Mouse (Mus musculus) kidney, postnatal 4 days (tissue): Measurements from ENCODE around the gene Fbn1.

ENCODE experiments used
- DNase-seq, 2 experiments: peaks; one replicate each; pipeline ENCODE4 v3.0.0; 2021; ENCODE audit warnings: mixed read lengths in 2 of 2

Gene Fbn1

DNA sequence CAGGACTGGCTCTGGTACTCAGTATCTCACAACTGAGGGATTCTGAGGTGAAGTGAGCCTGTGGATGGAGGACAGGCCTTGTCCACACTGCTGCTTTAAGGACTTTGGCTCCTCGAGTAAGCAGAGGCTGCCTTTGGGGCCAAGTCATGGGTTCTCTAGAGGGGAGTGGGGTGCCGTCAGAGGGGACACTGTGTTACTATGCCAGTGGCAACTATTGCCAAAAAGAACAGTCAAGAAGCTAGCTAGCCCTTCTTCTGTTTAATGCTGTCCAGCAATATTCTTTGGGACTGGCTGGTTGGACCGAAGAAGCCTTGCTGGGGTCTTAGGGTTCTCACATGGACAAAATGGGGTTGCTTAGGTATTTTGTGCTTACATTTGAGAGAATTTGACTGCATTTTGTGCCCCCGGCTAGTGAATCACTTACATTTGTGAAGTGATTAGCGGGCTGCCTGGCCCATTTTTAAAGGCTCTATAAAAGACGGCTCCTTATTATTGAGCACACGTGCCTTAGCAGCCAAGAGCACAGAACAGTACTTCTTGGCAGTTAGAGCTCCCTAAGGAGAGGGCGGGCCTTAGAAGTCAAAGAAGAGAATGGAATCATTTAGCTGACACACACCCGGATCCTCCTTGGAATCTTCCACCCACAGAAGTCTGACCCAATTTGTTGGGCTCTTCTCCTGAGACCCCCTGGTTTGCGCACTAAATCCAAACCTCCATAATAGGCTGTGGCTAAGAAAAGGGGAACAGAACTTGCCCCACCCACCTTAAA lies 217.4 kb downstream of the Fbn1 start:
- peak in 1 of 2 experiments; percentile 14 for DNase-seq

GRCm38 (mm10) chr2:125285777-125286176 lies 222.0 kb downstream of the Fbn1 start:
- DNase-seq: no peak

DNA sequence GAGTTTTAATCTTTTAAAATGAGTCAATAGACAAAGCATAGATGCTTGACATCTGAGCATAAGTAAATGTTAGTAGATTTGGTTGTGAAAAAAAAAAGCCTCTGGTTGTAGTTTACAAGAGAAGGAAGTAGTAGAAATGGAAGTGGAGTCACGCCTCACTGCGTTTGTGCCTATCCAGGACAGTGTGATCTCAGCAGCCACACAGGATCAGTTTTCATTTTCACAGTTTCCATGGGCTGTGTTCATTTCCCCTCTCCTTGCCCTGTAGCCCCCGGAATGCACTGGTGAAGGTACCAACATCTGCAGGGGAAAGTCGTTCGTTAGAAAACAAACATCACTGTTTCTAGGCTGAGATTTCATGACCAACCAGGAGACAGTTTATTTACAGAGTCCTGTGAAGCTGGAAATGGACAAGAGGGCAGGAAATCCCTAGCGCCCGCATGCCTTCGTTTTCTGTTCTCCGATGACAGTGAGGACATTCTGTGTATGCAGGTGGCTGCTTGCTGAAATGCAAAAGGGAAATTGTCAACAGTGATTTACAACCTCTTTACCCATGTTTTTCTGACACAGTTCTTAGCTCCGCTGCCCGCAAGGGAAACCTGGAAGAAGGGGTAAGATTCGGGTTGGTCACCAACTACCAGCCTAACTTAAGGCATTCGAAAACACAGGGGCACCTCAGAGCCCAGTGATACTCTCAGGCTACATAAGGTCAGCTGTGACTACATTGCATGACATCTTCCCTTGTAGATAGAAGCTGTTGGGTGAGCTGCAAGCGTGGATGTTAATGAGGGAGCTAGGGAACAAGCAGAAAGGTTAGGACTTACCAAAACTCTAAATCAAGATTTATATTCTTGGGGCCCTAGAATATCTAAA lies 225.2 kb downstream of the Fbn1 start:
- DNase-seq: peak in 1 of 2 experiments; percentile 17

DNA sequence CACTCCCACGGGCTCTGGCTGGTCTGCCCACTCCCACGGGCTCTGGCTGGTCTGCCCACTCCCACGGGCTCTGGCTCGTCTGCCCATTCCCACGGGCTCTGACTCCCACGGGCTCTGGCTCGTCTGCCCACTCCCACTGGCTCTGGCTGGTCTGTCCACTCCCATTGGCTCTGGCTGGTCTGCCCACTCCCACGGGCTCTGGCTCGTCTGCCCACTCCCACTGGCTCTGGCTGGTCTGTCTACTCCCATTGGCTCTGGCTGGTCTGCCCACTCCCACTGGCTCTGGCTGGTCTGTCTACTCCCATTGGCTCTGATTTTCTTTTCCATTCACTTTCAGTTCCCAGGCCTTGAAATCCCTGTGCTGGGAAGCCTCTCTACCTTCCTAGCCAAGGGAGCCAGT lies 227.8 kb downstream of the Fbn1 start:
- DNase-seq: peak in 1 of 2 experiments; percentile 8

- DNase-seq: no peak
These were observed 229.3 kb downstream of the Fbn1 start for GRCm38 (mm10) chr2:125278474-125278873.

- DNase-seq: no peak
These were observed 231.1 kb downstream of the Fbn1 start for GRCm38 (mm10) chr2:125276692-125277091.

- DNase-seq: no peak
These were observed 232.2 kb downstream of the Fbn1 start for GRCm38 (mm10) chr2:125275617-125276016.

DNA sequence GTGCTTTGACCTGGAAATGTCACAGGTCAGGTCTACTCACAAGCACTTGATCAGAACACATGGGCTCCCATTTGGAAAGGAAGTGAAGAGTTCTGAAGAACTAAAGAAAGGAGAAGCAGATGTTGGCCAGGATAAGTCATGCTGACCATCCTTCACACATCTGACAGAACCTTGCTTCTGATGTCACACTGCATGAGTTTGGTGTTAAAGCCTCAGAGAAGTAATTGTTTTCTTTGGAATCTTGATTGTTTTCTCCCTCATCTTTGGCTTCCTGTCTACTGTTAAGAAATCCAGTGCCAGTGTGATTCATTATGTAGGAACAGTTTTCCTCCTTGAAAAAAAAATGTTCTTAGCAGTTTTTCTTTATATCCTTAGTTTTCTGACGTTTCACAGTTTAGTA lies 238.9 kb downstream of the Fbn1 start:
- no peak for DNase-seq

DNA sequence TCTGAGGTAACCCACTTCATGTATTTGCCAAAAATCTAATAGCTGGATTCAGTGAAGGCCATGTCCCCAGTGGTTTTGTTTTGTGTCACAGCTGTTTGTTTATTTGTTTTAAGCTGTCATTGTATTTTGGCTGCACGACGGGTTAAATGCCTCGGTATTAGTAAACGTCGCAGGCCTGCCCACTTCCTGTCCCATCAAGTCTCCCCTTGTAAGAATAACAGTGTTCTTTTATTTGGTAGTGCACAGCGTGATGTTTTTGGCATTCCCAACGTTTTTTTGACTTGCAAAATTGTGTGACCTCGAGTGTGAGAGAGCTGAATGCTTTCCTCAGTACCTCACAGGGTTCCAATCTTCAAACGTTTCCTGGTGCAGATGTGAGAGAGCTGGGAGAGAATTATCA lies 244.0 kb downstream of the Fbn1 start:
- DNase-seq: peak in 1 of 2 experiments; percentile 14

GRCm38 (mm10) chr2:125263056-125263455 lies 244.7 kb downstream of the Fbn1 start:
- peak; percentile 38 to 44 for DNase-seq

DNA sequence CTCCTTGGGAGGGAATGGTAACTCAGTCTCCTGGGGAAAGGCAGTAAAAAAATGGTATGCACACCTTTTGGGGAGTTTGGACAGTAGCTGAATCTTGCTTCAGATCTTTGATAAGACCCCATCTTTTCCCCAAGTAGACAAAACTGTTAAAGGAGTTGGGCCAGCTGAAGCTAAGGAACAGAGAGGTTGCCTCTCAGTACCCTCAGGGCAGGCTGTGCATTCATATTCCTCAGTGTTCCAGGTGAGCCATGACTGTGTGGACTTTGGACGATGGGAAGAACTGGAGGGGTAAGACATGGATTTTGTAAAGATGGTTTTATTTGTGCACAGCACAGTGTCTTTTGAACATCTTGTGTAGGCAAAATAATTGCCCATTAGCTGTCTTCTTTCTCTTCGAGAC lies 247.5 kb downstream of the Fbn1 start:
- no peak for DNase-seq

GRCm38 (mm10) chr2:125259230-125260120 lies 248.3 kb downstream of the Fbn1 start:
- DNase-seq: no peak

DNA sequence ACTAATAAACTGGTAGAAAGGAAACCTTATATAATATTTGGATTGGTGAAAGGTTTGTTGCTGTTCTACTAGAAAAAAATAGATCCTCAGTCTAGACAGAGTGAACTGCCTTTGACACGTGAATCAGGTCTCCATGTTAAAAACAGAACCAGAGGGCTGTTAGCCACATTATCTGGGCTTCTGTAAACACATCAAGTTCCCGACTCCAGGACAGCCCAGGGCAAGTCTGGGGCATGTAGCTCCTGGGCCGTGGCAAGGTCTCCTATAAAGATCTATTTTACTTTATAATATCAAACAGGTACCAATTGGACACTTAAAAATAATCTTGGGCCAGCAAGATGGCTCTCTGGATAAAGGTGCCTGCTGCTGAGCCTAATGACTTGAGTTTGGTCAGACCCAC lies 251.9 kb downstream of the Fbn1 start:
- no peak for DNase-seq

- no peak for DNase-seq
These were observed 253.2 kb downstream of the Fbn1 start for GRCm38 (mm10) chr2:125254630-125255029.

- DNase-seq: no peak
These were observed 254.1 kb downstream of the Fbn1 start for GRCm38 (mm10) chr2:125253699-125254098.

- peak; percentile 63 to 69 for DNase-seq
These were observed 255.5 kb downstream of the Fbn1 start for GRCm38 (mm10) chr2:125252275-125252674.

DNA sequence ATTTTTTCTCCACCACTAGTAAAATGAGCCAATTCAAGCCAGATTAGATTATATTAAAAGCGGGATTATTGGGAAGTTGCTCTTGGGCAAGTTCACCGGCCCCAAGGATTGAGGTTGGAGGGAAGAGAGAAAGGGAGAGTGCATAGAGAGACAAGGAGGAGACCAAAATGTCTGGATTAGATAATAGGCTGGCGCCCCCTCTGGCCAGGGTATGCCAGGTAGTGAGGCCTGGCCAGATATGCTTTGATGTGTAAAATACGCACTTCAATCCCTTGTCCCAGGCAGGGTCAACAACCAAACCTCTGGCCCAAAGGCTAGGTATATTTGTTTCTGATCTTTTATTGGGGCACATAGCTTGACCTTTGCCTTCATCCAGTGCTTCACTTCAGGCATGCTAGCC lies 256.0 kb downstream of the Fbn1 start:
- DNase-seq: peak; percentile 17 to 26
